Mouse (Mus musculus) cerebellum, postnatal 10 days (tissue): ENCODE data around the gene Mttp.
"Not testable (repeated sequence)": the region's sequence is repeated elsewhere in the genome, so short reads cannot be mapped to it uniquely, and the experiment has no call there.

Experiments
- DNase-seq, 2 experiments: peaks; one replicate each; pipeline ENCODE4 v3.0.0; 2021; ENCODE audit warnings: mixed read lengths in 2 of 2

The Mttp gene

DNA sequence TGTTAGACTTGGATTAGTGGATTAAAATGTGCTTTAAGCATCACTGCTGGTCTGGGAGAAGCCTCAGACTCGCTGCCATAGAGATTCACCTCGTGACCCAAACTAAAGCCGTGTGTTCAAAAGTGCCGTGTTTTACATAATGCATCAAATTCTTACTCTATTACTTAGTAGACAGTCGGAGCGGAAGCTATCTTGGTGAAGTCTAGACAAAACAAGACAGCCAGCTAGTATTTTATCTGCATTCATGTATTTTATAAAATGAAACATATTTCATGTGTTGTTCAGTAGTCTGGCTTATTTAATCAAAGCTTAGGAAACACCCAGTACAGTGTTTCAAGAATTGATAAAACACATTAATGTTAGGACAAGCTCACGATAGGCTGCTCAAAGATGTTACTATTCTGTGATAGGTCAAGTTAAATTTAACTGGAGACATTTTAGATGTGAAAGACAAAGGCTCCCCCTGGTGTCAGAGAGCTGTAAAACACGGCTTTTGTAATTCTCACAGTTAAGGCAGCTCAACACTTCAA is at the start of gene Mttp:
Gene Mttp, minus strand, starts transcription at position 327 of the 530 bp plus-strand sequence.
- DNase-seq = peak; percentile 88 to 93

DNA sequence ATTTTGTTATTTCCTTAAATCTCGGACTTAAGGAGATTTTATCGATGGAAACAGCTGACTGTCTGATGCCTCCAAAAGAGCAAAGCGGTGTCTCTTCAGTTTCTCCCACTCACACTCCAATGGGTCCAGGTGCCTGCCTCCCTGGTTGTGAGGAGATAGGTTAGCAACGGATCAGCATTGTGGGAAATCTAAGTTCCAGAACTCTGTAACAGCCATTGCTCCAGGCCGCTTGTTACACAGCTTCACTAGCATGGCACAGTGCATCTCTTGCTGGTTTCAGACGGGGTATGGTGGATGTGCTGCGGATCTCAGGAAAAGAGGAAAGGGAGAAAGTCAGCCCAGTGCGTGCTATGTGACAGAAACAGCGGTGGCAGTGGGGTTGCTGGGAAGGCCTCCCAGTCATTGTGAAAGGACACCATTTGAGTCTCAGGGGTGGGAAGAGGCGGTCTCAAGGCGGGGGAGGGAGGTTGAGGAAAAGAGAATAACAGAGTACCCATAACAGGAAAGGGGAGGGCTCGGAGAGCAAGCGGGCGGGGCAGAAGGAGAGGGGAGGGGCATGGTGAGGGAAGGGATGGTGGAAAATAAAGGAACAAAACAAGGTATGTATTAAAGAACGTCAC is 49.0 kb upstream of the Mttp start, which contains the start of gene 4930579F01Rik:
Gene 4930579F01Rik, minus strand, starts transcription at position 143 of the 620 bp plus-strand sequence.
- DNase-seq = no peak

- no peak for DNase-seq
These were observed 47.5 kb upstream of the Mttp start for GRCm38 (mm10) chr3:138192260-138192659.

DNA sequence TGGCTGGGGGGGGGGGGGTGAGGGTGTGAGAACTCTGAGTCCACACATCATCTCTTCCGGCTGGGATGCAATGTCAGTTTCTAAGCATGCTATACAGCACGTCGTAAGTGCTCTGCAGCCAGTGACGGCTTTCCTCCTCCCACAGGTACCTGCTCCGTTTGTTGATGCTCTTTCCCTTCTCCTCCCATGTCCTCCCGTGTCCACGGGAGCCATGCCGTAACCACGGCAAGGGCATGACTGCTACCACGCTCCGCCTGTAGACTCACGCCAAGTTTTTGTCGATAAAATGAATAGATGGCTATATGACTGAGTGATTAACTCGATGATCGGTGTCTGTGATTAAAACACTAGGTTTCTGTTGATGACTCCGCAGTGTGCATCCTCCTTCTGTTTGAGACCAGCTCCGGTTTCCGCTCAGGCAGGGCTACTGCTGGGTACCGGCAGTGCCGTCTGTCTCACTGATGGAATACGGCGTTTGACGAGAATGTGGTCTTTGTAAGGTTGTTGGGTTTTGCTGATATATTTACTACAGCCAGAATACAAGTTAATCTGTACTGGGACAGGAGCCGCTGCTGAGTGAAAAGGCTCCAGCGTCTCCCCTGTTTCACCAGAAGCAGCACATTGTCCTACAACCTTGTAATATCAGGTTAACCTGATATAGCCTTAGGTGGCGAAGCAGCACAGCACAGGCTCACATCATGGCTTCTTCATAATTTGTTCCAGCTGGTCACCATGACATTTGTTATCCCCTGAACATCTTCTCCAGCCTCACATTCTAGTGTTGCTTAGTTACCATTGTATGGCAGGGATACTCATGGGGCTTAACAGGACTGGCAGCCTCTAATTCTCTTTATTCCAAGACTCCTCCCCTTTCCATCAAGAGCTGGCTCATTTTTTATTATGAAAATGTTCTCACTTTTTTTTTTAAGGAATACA is 41.5 kb upstream of the Mttp start:
- peak in 1 of 2 experiments; percentile 16 for DNase-seq

DNA sequence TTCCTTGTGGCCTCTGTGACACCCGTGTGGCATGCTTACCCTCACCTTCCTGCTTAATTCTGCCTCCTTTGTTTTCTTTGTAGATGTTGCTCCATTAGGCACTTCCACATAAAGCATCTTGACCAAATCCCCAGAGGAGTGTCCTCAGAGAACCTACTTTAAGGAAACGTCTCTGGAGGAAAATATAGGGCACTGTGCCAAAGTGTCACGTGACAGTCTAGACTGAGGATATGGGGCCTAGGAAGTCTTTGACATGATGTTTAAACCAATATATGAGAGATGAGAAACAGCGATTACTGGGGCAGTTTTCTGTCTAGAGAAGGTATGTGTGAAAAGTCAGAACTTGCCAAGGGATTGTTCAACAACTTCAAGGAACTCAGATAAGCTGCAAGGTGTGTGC is 40.5 kb upstream of the Mttp start:
- peak in 1 of 2 experiments; percentile 28 for DNase-seq

GRCm38 (mm10) chr3:138183371-138183770 is 38.6 kb upstream of the Mttp start:
- DNase-seq = no peak

DNA sequence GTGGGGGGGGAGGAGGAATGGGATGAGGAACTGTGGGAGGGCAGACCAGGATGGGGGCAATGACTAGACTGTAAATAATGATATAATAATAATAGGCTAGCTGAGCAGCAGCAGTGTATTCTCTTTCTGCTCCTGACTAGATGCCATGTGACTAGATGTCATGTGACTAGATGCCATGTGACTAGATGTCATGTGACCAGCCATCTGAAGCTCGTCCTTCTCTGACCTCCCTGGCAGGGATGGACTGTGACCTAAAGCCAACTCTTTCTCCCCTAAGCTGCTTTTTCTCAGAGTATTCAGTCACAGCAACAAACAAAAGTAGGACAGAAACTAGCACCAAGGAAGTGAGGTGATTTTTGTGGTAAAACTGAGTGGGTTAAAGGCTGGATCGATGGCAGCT is 37.3 kb upstream of the Mttp start:
- no peak for DNase-seq

DNA sequence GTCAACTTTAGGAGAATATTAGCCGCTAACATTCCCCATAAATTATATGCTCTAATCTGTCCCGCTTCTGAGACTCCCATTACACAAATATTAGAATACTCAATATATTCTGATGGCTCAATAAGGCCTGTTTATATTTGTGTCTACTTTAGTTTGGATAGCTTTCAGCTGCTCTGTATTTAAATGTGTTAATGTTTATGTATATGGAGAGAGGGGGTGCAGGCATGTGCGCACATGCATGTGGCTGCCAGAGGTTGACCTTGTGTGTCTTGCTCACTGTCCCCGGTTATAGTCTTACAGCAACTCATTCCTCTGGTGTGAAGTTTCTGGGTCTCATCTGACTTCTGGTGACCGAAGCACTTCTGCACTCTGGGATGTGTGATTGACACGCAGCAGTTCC is 30.8 kb upstream of the Mttp start:
- no peak for DNase-seq

GRCm38 (mm10) chr3:138173291-138173690 is 28.5 kb upstream of the Mttp start:
- DNase-seq = no peak

DNA sequence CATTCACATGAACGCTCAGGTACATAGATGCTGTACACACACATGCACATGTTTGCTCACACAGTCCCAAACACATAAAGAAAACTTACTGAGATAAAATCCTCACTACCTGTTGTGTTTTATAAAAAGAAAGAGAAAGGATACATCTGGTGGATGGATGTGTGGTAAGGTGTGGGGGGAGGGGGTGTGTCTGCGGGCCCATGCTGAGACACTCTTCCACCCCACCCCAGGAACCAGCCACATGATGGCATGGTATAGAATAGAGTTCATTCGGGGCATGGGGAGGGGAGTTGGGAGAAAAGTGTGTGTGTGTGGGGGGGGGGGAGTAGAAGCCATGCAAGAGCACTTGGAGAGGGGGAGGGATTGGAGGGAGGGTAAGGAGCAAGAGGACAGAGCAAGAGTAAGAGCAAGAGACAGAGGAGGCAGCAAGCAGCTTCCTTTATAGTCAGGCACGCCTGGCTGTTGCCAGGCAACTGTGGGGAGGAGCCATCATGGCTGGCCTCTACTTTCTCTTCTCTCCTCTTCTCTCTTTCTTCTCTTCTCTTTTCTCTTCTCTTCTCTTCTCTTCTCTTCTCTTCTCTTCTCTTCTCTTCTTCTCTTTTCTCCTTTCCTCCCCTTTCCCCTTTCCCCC is 17.9 kb upstream of the Mttp start:
- DNase-seq = no peak

GRCm38 (mm10) chr3:138161623-138162022 is 16.9 kb upstream of the Mttp start:
- DNase-seq = no peak

- peak; percentile 81 to 90 for DNase-seq
These were observed 11.9 kb upstream of the Mttp start for GRCm38 (mm10) chr3:138156651-138157050.

DNA sequence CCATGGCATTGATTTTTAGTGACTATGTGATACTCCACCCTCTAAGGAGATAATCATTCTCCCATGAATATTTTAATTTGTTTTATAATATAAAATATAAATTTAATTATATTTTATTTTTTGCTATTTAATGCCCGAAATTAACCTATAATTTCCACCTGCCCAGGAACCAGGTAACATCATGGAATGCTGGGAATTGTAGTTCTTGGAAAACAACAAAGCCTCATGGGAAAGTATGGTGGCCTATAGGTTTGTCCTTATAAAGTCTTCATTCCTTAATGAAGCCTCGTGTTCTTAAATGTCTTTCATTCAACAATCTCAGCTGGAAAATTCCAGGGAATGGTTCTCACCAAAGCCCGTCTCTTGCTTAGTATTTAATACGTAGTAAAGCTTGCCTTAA is 10.3 kb upstream of the Mttp start:
- DNase-seq = no peak

DNA sequence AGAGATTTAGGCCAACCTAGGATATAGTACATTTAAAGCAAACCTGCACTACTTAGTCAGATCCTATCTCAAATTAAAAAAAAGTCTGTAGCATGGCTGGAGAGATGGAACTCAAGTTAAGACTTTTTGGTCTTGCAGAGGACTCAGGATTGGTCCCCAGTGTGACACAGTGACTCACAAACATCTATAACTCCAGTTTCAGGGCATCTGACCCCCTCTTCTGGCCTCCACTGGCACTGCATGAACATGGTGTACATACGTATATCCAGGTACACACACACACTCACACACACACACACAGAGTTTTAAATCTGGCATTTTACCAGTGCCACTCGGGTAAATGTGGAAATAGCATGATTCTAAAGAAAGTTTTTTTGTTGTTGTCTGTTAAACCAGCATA is 4.0 kb upstream of the Mttp start:
- DNase-seq = no peak

DNA sequence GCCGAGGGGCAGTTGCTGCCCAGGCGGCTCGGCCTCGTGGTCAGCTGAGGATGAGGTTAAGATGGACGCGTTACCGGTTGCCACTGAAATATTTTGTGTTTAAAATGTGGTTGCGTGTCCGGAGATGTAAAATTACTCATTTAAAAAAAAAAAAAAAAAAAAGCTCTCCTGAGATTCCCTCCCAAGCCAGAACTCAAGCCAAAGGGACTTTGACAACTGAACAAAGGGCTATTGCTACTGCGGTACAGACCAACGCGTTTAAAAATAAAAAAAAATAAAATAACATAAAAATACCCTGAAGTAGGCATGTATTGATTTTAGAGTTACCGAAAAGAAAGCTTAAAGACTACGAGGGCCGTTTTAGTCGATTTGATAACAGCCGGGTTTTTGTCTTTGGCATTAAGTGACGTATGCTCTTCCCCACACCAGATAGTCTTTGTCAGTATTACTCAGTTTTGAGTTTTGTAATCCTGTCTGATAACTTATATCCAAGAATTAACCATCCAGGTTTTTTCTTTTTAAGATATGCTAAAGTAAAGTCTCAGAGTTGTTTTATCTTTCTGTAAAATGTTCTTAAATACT is 617 bp downstream of the Mttp start:
- no peak for DNase-seq

DNA sequence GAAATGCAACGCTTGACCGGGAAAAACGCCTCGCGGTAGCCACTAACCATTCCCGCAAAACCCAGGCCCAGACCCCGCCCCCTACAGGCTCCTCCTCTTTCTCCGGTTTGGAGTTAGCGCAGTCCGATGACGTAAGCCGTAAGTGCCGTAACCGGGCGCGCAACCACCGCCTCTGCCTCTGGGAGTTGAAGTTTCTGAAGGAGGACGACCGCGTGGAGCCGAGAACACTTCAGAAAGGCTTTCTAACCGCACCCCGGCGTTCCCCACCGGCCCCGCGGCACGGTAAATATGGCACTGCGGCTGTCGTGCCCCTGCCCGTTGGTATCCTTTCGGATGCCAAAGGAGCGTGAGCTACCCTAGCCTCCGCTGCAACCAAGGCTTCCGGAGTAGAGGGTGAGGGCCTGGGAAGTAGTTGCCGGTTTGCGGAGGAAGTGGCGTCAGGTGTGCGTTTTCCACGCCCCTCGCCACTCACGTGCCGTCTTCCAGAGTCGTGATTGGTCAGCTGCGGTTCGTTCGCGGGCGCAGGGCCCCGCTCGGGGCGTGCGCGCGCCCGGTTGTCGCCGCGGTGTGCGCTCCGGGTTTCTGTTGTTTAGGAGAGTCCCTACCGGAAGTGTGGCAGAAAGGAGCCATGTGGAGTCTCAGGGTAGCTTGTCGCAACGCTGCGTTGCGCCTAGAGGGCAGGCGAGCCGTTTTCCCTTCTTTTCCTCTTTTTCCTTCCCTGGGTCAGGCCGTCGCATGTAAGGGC is 1.3 kb downstream of the Mttp start, which contains the start of gene Trmt10a:
Gene Trmt10a, plus strand, starts transcription at position 134 of the 745 bp plus-strand sequence.
- DNase-seq = peak; percentile 100

DNA sequence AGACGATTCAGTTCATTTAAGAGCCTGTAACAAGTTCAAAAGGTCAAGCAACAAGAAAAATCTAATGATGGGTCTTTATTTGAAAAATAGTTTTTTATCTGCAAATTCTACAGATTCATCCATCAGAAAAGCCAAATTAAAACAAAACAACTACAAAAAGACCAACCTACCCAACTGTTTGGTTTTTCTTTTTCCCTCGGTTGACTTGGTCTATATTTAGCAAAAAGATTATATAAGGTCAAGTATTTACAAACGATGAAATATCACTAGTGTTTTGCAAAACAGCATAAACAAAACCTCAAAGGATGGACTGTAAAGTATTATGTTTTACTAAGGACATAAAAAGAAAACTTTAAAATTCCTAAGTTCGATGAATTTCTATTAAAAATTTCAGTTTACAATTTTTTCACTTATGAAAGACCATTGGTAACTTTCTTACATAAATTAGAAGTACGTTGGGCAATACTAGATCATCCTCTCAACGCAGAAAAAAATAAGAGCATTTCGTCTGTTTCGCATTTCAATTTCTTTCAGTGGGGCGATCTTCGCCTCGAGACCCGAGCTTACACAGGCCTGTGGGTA is 1.9 kb downstream of the Mttp start:
- DNase-seq = no peak

DNA sequence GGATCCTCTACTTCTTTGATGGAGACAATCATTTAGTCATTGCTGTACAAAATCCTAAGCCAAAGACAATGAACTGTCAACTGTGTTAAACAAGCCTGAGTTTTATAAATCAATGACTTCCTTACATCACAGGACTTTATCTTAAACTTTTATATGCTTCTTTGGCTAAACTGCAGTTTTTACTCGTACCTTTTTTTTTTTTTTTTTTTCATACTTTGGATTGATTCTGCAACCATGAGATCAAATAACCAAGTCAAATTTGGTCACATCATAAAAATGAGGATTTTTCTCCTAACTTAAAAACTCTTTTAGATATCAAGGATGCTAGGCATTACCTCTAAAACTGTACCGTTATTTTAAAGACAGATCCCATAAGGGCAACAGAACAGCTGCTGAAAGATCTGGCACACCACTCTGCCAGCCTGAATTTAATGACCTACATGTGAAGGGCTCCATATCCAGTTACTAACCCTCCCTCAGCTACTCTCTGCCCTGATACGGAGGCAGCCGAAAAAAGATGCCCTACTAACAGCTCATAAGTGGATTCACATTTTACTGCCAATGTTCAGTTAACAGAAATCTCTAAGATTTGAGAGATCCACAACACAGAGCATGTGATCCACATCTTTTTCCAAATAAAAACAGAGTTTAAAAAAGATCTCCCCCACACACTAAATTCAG is 2.6 kb downstream of the Mttp start:
- peak; percentile 20 to 35 for DNase-seq

DNA sequence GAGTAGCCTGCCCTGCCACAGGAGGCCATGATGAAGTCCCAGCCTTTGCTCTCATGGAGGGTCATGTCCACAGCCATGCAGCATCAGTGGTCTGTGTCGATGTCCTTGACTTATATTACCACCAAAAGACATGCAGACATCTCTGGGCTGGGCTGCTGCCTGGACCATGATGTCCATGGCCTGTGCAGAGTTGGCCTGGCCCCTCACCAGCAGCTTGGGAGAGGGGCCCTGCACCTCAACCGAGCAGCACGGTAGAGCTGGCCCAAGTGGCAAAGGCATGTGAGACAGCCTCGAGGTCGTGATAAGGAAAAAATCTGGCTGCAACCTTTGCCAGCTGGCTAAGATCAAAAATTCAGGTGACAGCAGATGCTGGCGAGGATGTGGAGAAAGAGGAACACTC is 5.1 kb downstream of the Mttp start:
- no peak for DNase-seq

DNA sequence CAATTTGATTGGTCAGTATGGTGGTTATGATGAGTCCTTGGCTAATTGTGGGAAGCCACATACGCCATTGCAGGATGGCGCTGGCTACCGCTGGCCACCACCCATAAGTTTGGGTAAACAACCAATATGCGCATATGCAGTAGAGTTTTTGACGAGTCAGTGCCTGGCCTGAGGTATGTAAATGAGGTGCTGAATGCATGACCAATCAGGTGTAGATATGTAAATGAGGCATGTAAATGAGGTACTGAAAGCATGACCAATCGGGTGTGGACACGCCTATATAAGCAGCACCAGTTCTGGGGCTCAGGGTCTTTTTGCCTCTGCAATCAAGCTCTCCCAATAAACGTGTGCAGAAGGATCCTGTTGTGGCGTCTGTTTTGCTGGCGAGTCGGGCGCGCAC is 6.6 kb downstream of the Mttp start:
- DNase-seq = not testable (repeated sequence)

DNA sequence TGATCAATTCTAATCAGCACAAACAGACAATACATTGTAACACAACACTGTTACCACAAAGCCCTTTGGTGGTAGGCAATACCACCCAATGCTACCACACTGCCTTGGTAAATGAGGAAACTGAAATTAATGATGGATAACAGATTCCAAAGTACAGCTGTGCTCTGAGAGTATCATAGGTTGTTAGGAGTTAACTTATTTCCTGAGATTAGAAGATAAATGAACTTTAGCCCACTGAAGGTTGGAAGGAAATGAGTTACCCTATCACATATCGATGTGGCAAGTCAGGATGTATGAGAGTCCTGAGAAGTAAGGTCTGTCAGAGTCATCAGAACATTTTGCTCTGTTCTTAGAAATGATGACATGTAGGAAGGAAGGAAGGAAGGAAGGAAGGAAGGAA is 10.2 kb downstream of the Mttp start:
- no peak for DNase-seq
